Mouse (Mus musculus) embryonic stem cell, embryonic (primary cell): Measurements from ENCODE around the gene Vmn1r101.
"Not testable (repeated sequence)": the region's sequence is repeated elsewhere in the genome, so short reads cannot be mapped to it uniquely, and the experiment has no call there.

ENCODE experiments used
- CTCF ChIA-PET, 4 experiments: fragments of 300-600 bp in 2 of 4; fragments of 350-600 bp in 2 of 4; sonication (Branson Sonifier 250); formaldehyde crosslinking; loops; one replicate each; lab custom pipeline; 2022; ENCODE audit warnings: inconsistent platforms in 2 of 4; lab: Charles Lee
- POLR2A ChIA-PET, 4 experiments: fragments of 300-600 bp in 2 of 4; fragments of 350-600 bp in 2 of 4; sonication (Branson Sonifier 250); formaldehyde crosslinking; loops; one replicate each; lab custom pipeline; 2022; ENCODE audit warnings: antibody characterized with exemption in 4 of 4, inconsistent platforms in 1 of 4; lab: Charles Lee

Vmn1r101 gene

DNA sequence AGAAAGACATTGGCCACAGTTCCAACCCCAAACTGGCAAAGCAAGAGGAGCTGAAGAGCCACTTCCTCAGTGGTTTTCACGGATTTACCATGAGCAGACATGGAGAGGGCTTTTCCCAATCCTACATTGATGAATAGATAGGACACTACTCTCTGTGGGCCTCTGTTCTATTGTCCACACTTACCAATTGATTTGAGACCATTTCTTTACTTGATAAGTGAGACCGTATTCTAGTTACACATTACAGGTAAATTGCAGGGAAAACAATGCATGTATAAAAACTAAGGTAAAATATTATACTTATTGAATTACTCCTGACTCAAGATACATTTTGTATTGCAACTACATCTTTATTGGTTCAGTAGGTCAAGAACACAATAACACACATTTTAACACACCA lies at the start of gene Vmn1r101:
TSS of gene Vmn1r101 (minus strand) at position 101 of the 400 bp plus-strand sequence.
- CTCF ChIA-PET, POLR2A ChIA-PET: not testable (repeated sequence)

DNA sequence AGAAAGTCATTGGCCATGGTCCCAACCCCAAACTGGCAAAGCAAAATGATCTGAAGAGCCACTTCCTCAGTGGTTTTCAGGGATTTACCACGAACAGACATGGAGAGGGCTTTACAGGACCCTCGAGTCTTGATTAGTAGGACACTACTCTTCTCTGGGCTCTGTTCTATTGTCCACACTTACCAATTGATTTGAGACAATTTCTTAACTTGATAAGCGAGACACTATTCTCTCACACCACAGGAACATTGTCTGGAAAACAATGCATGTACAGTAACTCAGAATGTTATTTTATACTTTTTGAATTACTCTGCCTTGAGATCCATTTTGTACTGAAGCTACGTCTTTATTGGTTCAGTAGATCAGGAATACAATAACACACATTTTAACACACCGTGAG lies 32.4 kb upstream of the Vmn1r101 start, which contains the start of gene Gm10670:
TSS of gene Gm10670 (minus strand) at position 101 of the 400 bp plus-strand sequence.
- POLR2A ChIA-PET, CTCF ChIA-PET: not testable (repeated sequence)

DNA sequence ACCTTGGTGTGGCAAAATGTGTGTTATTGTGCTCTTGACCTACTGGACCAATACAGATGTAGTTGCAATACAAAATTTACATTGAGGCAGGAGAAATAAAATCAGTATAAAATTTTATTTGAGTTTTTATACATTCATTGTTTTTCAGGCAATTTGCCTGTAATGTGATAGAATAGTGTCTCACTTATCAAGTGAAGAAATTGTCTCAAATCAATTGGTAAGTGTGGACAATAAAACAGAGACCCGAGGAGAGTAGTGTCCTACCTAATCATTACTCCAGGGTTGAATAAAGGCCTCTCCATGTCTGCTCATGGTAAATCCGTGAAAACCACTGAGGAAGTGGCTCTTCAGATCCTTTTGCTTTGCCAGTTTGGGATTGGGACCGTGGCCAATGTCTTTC lies 24.8 kb downstream of the Vmn1r101 start, which contains the start of gene Vmn1r100:
TSS of gene Vmn1r100 (plus strand) at position 301 of the 400 bp plus-strand sequence.
- POLR2A ChIA-PET, CTCF ChIA-PET: not testable (repeated sequence)
